Mouse (Mus musculus) heart, postnatal 4 days (tissue): ENCODE results near the gene Tsga13. TPM values are rescaled to one million over a fixed set of nuclear protein-coding genes. Genes with fewer than 3 reads are reported as not detected.
A peak's percentile ranks its signal among the peaks of the same experiment; 100 is the strongest.

Experiments
- DNase-seq: peaks from one replicate; pipeline ENCODE4 v3.0.0; 2021
- total RNA-seq, 2 experiments: library from RNA; stranded (reverse); gene quantifications; 2 replicates each; pipeline ENCODE4 v1.2.3; 2021

The Tsga13 gene
- total RNA-seq, 2 experiments from 2014 or later = not detected

- DNase-seq = no peak
These were observed 59.4 kb downstream of the Tsga13 start for GRCm38 (mm10) chr6:30855956-30856355.

DNA sequence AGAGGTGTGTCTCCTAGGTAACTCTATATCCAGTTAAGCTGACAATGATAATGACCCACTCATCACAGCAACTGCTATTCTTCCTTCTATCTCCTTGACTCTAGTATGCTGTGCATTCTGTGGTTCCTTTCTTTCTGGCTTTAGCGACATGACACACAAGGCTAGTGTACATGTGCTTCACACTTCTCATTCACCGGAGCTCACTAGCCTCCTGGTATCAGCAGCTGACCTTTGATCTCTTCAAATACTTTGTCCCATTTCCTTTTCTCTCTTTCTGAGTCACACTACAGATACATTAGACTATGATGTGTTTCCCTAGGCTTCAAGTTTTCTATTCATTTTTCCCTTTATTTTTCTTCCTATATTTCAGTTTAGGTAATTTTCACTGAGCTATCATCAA, 60.2 kb downstream of the Tsga13 start:
- no peak for DNase-seq

GRCm38 (mm10) chr6:30849818-30850217, 65.6 kb downstream of the Tsga13 start:
- peak; percentile 44 for DNase-seq

Other genes starting within 250 kb of the Tsga13 start
- gene Cep41, start 221.8 kb downstream of the Tsga13 start, total RNA-seq = 1 to 10 TPM; 4.2 to 8.0 TPM
- 100 to 1,000 TPM; 504 to 641 TPM for gene Mest, start 192.0 kb downstream of the Tsga13 start, total RNA-seq
- gene Copg2, start 18.8 kb downstream of the Tsga13 start, total RNA-seq = 10 to 100 TPM; 50.2 to 50.7 TPM
- 1 to 10 TPM; 2.1 to 2.2 TPM for gene Klf14, start 43.5 kb upstream of the Tsga13 start, total RNA-seq